Mouse (Mus musculus): Measurements from ENCODE around the gene Spag8.

Spag8 gene

GRCm38 (mm10) chr4:43652726-43653125 lies 668 bp downstream of the Spag8 start:
- no peak for DNase-seq (ENCODE audit: low spot score)

GRCm38 (mm10) chr4:43649783-43650182 lies 3.6 kb downstream of the Spag8 start:
- DNase-seq (ENCODE audit: low spot score), result no peak

- no peak for DNase-seq (ENCODE audit: low spot score)
Measured at GRCm38 (mm10) chr4:43640491-43640890, 12.9 kb downstream of the Spag8 start.

- DNase-seq (ENCODE audit: low spot score), result no peak
Measured at GRCm38 (mm10) chr4:43640076-43640475, 13.3 kb downstream of the Spag8 start.

- DNase-seq (ENCODE audit: low spot score), result no peak
Measured at GRCm38 (mm10) chr4:43636751-43637150, 16.6 kb downstream of the Spag8 start.

- no peak for DNase-seq (ENCODE audit: low spot score)
Measured at GRCm38 (mm10) chr4:43634621-43635374, 18.6 kb downstream of the Spag8 start.

GRCm38 (mm10) chr4:43633736-43634135 lies 19.7 kb downstream of the Spag8 start:
- no peak for DNase-seq (ENCODE audit: low spot score)

- DNase-seq (ENCODE audit: low spot score), result no peak
Measured at GRCm38 (mm10) chr4:43633296-43633695, 20.1 kb downstream of the Spag8 start.

- no peak for DNase-seq (ENCODE audit: low spot score)
Measured at GRCm38 (mm10) chr4:43631956-43632920, 21.2 kb downstream of the Spag8 start.

- peak; percentile 42 for DNase-seq (ENCODE audit: low spot score)
Measured at GRCm38 (mm10) chr4:43631046-43631955, 22.1 kb downstream of the Spag8 start, which contains the start of gene Npr2. Npr2 (plus strand) TSS chr4:43631935.

GRCm38 (mm10) chr4:43630671-43631045 lies 22.7 kb downstream of the Spag8 start:
- DNase-seq (ENCODE audit: low spot score), result peak; percentile 31

- peak; percentile 90 for DNase-seq (ENCODE audit: low spot score)
Measured at GRCm38 (mm10) chr4:43630030-43630581, 23.3 kb downstream of the Spag8 start.

- DNase-seq (ENCODE audit: low spot score), result no peak
Measured at GRCm38 (mm10) chr4:43629106-43629817, 24.1 kb downstream of the Spag8 start.

GRCm38 (mm10) chr4:43620146-43620778 lies 33.1 kb downstream of the Spag8 start:
- no peak for DNase-seq (ENCODE audit: low spot score)

- DNase-seq (ENCODE audit: low spot score), result no peak
Measured at GRCm38 (mm10) chr4:43613060-43613730, 40.2 kb downstream of the Spag8 start.

- DNase-seq (ENCODE audit: low spot score), result no peak
Measured at GRCm38 (mm10) chr4:43612534-43612933, 40.9 kb downstream of the Spag8 start.

- no peak for DNase-seq (ENCODE audit: low spot score)
Measured at GRCm38 (mm10) chr4:43604751-43605685, 48.4 kb downstream of the Spag8 start.

- no peak for DNase-seq (ENCODE audit: low spot score)
Measured at GRCm38 (mm10) chr4:43604099-43604498, 49.3 kb downstream of the Spag8 start.
